Mouse (Mus musculus): Measurements from ENCODE around the gene Kcnd3.

Gene Kcnd3

DNA sequence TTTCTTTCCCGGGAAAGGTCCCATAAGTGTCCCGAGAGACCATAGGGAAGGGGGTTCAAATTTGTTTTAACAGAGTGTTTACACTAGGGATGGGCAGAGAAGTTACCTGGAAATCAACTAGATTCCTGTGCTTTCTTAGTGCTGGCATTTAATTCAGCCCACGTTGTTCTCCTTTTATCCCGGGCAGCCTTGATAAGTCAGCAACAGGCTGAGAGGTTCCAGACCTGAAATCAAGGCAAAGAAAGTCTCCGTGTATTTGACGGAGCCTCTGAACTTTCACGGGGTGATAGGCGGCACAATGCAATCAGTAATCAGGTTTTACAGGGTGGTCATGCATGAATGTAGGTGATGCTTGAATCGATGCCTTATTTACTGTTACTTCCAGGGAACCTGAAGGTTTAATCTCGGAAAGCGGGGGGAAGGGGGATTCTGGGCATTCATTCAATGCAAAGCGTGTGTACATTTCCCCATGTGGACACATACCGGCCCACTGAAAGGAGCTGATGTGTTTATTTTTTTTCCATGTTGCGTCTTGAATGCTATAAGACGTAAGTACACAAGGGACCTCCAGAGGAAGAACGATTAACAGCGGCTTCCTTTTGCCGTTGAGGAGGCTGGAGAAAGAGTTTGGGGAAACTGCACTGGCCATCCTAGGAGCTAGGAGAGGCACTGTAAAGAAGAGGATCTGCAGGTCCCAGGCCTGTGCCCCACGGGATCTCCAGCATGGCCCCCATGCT lies 1.3 kb downstream of the Kcnd3 start:
- no peak for DNase-seq (ENCODE audit: low read depth, low spot score)

GRCm38 (mm10) chr3:105457657-105458056 lies 5.5 kb downstream of the Kcnd3 start:
- DNase-seq (ENCODE audit: low read depth, low spot score), result no peak

DNA sequence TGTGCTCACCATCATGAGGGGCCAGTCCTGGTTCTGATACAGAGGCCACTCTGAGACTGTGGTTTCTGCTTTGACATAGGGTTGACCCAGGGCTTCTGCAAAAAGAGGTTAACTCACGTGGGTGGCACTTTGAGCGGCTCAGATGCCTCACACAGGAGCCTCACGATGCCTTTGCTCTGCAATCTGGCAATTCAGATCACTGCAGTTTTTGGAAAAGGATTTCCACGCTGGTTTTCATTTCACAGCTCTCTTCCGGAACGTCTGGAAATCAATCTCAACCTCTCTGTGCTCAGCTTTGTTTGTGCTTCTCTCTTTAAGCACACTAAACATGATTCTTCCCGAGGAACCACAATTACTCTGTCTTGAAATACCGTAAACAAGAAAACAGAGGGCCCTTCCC lies 14.4 kb downstream of the Kcnd3 start:
- no peak for DNase-seq (ENCODE audit: low read depth, low spot score)

GRCm38 (mm10) chr3:105472564-105472963 lies 20.4 kb downstream of the Kcnd3 start:
- DNase-seq (ENCODE audit: low read depth, low spot score), result no peak

- DNase-seq (ENCODE audit: low read depth, low spot score), result no peak
Observed at GRCm38 (mm10) chr3:105476408-105476807, 24.3 kb downstream of the Kcnd3 start.

GRCm38 (mm10) chr3:105478876-105479275 lies 26.7 kb downstream of the Kcnd3 start:
- no peak for DNase-seq (ENCODE audit: low read depth, low spot score)

DNA sequence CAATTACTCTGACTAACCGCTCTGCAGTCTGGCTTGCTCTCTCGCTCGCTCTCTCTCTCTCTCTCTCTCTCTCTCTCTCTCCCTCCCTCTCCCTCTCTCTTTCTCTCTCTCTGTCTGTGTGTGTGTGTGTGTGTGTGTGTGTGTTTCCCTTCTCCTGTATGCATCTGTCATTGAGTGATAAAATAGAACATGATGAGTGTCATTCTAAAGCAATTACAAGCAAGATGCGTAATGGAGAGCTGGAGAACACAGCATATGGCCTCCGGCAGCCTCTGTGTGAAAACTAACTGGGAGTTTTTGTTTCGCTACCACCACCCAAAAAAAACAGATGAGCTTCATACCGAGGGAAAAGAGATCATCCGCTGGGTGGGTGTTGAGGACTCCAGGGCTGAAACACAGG lies 29.3 kb downstream of the Kcnd3 start:
- DNase-seq (ENCODE audit: low read depth, low spot score), result no peak

DNA sequence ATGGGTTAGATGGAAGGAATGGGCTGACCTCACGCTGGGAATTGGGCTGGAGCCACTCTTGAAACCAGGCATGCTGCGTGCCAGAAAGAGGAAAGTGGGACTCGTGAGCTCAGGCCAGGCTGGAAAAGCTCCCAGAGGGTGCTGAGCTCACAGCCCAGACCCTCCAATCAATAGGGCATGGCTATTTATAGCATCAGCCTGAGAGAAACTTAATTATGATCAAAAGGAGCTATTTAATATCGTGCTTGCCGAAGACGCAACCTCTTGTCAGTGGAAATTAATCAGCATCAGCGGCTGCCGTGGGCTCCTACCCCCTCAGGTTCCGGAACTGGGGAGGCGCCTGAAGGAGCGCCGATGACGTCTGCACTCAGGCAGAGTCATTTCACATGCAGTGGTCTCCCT lies 31.5 kb downstream of the Kcnd3 start:
- no peak for DNase-seq (ENCODE audit: low read depth, low spot score)

GRCm38 (mm10) chr3:105487171-105487570 lies 35.0 kb downstream of the Kcnd3 start:
- peak; percentile 16 for DNase-seq (ENCODE audit: low read depth, low spot score)

DNA sequence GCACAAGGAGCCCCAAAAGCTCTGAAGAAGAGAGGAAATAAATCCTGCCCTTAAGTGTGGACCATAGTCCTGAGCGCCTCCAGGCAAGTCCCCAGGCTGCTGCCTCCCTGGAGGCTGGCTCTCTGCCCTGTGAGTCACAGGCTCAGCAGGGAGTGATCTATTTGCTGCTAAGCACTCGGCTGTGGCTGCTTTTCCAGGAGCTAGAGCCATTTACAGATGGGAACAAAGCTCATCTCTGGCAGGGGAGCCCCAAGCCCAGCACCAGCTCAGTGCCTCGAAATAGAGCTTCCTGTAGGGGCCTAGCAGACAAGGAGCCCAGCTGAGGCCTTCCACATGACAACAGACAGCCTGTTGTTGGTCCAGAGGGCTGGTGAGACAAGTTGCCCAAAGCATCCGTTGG lies 37.5 kb downstream of the Kcnd3 start:
- DNase-seq (ENCODE audit: low read depth, low spot score), result no peak

- DNase-seq (ENCODE audit: low read depth, low spot score), result no peak
Observed at GRCm38 (mm10) chr3:105494886-105495285, 42.8 kb downstream of the Kcnd3 start.

DNA sequence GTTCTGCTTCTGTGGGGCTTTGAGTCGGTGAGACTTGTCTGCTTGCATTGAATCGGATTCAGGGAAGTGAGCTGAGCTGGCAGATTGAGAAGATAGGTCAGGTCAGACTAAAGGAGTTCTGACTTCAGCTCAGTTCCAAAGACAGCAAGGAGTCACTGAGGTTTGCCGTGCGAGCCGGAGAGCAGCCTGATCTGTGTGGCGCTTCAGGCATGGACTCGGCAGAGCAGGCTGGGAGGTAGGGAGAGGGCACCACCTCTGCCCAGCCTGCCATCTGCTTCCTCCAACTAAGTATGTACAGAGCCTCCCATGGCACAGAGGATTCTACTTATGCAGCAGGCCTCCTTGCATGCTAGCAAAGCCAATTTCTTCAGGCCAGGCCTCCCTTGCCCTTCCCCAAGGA lies 44.1 kb downstream of the Kcnd3 start:
- no peak for DNase-seq (ENCODE audit: low read depth, low spot score)

DNA sequence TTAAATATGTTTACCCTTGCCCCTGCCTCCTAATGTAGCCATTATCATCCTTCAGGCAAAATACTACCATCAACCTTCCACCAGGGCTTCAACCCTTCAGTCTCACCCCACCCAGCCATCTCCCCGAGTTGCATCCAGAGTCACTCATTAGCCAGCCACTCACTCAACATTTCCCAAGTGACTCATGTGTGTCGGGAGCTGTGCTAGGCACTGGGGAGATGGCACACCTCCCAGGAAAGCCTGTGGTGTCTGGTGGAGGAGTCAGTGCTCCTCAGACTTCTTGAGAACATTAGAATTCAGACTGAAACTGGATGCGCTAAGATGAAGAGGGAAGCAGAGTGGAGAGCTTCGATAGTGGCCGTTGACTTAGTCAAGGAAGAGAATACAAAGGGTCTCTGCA lies 44.8 kb downstream of the Kcnd3 start:
- no peak for DNase-seq (ENCODE audit: low read depth, low spot score)

GRCm38 (mm10) chr3:105501071-105501470 lies 48.9 kb downstream of the Kcnd3 start:
- DNase-seq (ENCODE audit: low read depth, low spot score), result no peak

DNA sequence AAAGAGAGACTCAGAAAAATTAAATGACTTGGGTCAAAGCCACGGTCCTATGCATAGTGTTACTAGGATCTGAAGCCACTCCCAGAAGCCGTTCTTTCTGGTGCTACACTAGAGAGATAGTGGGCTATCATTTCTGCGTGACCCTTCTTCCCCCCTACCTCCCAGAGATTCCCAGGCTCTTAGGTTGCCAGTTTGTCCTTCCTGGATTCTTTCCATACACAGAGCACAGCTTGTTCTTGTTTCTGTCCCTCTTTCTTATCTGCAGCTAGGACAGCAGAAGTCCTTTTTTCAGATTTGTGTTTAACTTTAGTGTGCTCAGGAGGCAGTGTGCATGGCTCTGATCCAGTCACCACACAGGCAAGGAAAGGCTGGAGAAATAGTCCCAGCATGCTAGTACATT lies 52.1 kb downstream of the Kcnd3 start:
- no peak for DNase-seq (ENCODE audit: low read depth, low spot score)

GRCm38 (mm10) chr3:105505161-105505872 lies 53.2 kb downstream of the Kcnd3 start:
- DNase-seq (ENCODE audit: low read depth, low spot score), result no peak

GRCm38 (mm10) chr3:105505873-105506170 lies 53.7 kb downstream of the Kcnd3 start:
- DNase-seq (ENCODE audit: low read depth, low spot score), result no peak

GRCm38 (mm10) chr3:105506592-105506991 lies 54.5 kb downstream of the Kcnd3 start:
- DNase-seq (ENCODE audit: low read depth, low spot score), result no peak

- DNase-seq (ENCODE audit: low read depth, low spot score), result no peak
Observed at GRCm38 (mm10) chr3:105509321-105509720, 57.2 kb downstream of the Kcnd3 start.

GRCm38 (mm10) chr3:105511836-105512235 lies 59.7 kb downstream of the Kcnd3 start:
- DNase-seq (ENCODE audit: low read depth, low spot score), result no peak

DNA sequence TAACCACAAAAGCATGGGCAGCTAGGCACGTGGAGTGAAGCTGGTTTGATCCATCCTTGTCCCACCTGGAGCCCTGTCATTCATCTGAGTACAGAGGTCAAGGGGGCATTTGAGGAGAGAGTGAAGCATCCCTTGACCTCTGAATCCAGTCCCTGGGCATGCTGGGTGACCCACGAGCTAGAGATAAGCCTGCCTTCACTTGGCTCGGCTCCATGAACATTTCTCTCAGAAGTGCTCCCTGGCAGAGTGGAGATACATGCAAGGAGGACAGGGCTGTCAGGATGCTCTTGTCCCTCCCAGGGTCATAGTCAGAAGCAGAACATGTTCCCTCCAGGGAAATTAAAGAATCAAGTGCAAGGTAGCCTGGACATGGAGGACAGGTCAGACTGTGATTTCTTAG lies 62.1 kb downstream of the Kcnd3 start:
- no peak for DNase-seq (ENCODE audit: low read depth, low spot score)

DNA sequence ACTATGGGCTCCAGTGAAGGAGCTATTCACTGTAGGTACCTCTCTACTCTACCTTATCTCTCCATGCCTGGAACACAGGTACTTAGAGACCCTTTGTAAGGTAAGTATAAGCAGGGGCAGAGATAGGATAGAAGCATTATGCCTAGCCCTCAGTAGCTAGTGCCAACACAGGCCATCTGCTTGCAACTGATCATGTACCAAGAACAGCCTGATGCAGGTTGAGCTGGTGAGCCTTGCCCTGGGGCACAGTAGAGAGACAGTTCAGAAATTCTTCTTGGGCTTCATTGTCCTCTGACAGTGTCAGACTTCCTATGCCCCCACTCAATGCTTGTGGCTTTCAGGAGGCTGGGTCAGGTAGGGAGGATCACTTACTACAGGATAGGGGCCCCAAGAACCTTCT lies 62.9 kb downstream of the Kcnd3 start:
- no peak for DNase-seq (ENCODE audit: low read depth, low spot score)

DNA sequence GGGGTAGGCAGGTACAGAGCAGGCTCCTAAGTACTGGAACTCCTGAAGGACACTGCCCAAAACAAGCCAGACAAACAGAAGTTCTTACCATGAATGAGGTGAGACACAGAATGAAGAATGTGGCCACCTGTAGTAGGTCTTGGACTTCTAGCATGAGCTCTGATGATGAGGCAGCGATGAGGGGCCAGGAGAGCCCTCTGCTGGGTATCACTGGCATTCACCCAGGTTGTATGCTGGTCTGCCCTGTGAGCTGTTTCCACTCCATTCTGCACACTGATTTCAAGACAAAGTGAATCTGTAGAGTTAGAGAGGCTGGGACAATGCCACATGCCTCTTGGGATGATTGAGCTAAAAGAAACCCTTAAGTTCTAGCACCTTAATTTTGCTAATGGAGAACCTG lies 63.5 kb downstream of the Kcnd3 start:
- peak; percentile 15 for DNase-seq (ENCODE audit: low read depth, low spot score)

GRCm38 (mm10) chr3:105520446-105520845 lies 68.3 kb downstream of the Kcnd3 start:
- DNase-seq (ENCODE audit: low read depth, low spot score), result no peak
